Mouse (Mus musculus) cerebral cortex, adult 2 months (tissue): ENCODE data around the gene Snx12.

Experiments used
- WGBS: fragments of 180-500 bp; shearing (Covaris S2); methylation state at CpG from one replicate; pipeline ENCODE4 v1.1.7; 2018; 5-methylcytosine and 5-hydroxymethylcytosine counted together

The Snx12 gene

DNA sequence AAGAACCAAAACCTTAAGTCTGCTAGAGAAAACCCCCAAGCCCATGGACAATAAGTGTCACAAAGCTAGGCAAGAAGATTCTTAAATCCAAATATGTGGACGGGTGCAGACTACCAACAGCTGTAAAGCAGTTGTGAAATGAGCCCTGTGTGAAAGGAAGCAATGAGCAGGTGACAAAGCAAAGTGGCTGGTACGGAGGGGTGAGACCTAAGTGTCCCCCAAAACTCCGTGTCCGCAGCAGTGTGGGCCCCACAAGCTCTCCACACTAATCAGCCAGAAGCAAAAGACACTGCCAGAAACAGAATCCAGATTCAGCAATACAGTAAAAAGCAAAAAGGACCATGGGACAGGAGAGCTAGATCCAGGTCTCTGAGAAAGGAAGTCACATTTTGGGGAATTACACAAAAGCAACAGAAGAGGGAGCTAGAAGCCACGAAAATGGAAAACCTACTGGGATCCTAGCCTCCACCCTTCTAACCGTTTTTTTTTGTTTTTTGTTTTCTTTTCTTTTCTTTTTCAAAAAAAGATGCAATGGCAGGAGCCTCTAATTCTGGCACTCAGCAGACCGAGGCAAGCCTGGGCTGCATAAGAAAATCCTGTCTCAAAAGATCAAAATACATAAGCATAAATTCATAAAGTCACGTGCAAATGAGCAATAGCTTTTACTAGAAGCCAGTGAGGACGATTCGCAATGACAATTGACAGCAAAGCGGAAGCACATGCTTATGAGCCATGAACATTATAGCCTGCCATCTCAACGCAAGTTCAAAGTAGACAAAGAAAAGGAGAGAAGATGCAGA is 90.2 kb downstream of the Snx12 start:
- 15% methylated on average over 12 of the region's 12 CpGs for WGBS

DNA sequence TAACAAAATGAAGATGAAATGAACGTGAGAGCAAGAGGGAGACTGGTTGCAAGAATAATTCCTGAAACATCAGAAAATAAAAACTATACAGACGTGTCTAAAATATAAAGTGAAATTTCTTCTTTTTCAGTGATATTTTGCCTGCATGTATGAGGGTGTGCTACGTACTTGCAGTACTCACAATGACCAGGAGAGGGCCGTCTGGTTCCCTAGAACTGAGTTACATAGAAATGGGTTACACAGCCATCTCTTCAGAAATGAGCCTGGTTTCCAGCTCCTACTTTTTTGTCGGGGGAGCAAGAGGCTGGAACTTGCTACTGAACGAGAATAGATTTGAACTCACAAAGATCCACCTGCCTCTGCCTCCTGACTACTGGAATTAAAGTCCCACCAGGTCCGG is 91.4 kb downstream of the Snx12 start:
- WGBS = 16% methylated on average over 7 of the region's 7 CpGs

DNA sequence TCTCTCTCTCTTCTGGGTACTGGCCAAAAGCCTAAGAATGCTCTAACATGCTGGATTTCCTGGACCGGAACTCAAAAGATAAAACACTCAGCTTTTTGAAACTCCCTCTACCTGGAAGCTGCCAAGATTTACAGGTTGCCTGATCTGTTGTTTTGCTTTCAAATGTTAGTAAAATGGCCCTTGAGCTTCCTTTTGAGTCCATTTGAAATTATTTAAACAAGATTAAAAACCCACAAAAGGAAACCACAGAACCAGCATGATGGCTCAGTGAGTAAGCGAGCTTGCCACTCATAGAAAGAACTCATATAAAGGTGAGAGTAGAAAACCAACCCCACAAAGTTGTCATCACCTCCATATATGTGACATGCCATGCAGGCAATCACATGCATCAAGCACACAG is 93.8 kb downstream of the Snx12 start:
- 55% methylated on average over 2 of the region's 2 CpGs for whole genome bisulfite sequencing

DNA sequence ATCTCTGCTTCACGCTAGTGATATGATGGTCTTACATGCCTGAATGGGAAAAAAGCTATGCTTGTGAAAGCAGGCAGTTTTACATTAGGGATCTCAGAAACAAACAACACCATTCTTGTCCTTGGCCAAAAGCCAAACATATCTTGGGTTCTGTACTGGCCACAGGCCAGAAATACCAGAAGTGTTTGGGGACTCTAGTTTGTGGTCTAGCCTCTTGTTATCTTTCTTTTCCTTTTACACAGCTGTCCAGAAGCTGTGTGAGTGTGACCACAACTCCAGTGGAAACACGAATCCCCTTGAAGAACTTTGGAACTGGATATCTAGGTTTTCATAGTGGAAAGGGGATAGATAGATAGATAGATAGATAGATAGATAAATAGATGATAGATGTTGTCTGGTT is 95.4 kb downstream of the Snx12 start:
- 69% methylated on average over 2 of the region's 2 CpGs for WGBS

DNA sequence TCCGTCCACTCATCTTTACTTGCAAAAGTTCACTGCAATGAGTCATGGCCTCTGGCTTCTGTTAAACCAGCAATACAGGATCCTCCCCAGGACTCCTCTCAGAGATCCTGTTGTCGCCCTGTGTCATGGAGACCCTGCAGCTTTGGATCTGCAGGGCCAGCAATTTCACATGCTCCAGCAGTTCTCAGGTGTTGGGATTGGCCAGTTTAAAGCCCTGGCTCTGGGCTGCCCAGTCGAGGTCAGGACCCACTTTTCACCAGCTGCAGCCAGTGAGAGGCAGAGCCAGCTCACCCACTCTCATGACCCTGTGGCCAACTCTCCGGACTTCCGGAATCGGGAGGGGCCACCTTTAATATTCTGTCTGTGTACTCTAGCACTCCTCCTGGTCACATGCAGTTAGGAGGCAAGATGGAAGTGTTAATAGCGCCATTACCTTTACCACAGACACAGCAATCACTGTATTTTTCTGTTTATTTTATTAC is 95.8 kb downstream of the Snx12 start:
- 70% methylated on average over 7 of the region's 7 CpGs for WGBS

DNA sequence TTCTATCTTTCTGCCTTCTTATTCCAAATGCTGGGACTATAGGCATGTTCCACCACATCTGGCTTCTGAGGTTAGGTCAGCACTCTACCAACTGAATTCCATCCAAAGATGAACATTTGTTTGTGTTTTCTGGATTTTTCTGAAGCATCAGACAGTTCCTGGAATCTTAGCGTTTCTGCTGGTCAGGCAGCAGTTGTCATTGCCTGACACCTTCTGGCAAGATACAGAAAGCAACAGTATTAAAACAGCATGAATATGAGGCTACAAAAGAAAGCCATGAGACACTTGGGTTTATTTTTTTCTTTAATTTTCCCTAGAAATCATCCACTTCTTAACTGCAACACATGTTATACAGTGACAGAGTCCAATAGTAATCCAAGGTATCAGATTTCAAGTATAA is 101.8 kb downstream of the Snx12 start:
- 13% methylated on average over 1 of the region's 1 CpGs for WGBS

DNA sequence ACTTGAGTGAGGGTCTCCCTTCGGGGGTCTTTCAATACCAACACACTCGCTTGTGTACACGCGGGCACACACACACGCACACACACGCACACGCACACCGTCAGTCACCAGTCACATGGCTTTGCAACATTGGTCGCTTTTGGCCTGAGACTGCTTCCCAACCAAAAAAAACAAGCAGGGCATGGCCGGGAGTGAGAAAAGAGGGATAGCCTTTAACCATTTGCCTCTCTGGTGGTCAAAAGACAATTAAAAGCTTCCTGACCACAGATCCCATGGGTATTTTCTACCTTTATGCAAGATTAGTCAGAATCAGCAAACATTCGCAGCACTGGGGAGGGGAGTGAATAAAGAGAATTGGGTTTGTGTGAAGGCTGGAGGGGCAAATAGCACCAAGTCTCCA is 136.4 kb downstream of the Snx12 start, which contains the start of gene Slc7a3:
TSS of gene Slc7a3 (minus strand) at position 101 of the 400 bp plus-strand sequence.
- 25% methylated on average over 11 of the region's 11 CpGs for WGBS

DNA sequence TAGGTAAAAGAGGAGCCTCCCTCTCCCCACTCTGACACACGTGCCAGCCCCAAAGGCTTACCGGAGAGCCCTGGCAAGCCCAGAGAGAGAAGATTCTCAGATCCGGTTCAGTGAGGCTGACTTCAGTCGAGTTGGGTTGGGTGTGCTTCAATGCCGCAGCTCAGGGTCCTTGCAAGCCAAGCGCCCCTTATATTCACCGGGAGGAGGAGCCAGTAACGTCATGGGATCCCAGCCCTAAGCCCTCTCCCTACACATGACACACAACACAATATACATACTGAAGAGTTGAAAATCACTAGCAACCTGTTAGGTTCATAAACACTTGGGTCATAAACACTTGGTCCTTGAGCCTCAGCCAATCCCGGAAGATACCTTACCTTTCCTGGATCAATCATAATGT is 137.2 kb downstream of the Snx12 start:
- 3% methylated on average over 6 of the region's 9 CpGs for WGBS

DNA sequence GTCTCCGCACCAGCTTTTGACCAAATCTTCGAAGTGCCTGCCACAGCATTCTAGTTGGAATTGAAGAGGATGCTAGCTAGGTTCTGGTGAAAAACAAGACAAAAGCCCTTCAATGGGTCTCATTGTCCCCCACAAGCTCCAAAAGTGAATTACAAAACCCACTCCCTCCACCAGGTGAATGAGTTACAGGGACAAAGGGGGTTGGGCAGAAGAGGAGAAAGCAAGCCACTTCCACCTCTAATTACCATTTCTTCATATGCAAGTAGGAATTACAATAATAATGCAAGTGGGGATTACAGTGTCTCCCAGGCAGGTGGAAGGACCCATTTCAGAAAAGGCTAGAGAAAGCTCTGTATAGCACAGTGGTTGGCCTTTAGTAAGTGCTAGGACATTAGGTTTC is 138.2 kb downstream of the Snx12 start:
- WGBS = 87% methylated on average over 2 of the region's 2 CpGs

DNA sequence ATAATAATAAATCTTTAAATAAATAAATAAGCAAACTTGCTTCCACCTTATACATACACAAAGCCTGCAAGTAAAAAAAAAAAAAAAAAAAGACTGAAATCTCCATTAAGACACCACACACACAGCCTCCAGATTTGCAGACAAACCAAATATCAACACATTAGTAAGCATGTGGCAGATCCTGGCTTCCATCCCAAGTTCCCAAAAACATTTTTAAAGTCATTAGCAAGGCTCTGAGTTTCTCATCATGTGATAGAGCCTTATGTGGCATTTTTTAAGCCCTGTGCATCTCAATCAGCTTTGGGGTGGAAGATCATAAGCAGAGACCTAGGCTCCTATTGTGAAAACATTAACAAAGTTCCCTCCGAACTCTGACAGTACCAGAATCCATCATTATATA is 157.1 kb downstream of the Snx12 start:
- WGBS = 70% methylated on average over 1 of the region's 1 CpGs

DNA sequence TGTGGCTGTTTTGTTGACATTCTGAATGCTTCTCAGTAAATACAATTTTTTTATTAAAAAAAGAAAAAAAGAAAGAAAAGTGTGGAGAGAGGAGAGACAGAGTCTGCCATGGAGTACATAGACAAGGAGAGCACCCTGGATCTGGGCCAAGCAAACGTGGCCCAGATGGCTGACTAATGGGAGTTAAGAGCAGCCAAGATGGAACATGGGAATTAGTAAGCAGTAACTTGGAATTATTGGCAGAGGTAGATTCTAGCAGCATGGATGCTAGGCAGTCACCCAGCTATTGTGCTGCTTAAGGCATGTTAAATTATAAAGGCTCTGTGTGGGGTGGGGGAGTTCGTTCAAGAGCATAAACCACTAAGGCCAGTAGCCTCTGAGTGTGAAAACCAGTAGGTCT is 158.9 kb downstream of the Snx12 start:
- WGBS = 45% methylated on average over 2 of the region's 2 CpGs

DNA sequence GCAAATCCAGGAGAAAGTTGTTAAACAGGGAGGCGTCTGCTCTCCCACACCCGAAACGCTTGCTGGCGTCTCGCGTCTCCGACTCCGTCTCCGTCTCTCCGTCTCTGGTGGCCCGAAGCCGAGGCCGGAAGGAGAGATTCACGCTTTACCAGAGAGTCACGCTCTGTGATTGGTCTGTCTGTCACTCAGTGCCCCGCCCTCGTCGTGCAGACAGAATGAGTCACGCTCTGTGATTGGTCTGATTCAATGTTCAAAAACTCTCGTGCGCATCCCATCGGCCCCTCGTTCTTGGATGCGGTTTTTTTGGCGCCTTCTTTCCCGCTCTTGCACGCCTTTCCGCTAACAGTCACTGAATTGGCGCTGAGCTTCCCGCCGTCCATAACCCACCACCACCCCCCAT is 162.8 kb downstream of the Snx12 start, which contains the start of gene Tex11:
TSS of gene Tex11 (minus strand) at position 127 of the 400 bp plus-strand sequence.
- WGBS = 90% methylated on average over 31 of the region's 31 CpGs
